Mouse (Mus musculus) stomach, postnatal 0 days (tissue): ENCODE measurements around the gene Dnmt3a. TPM values are rescaled to one million over a fixed set of nuclear protein-coding genes. Genes with fewer than 3 reads are reported as not detected.

ENCODE experiments used
- ATAC-seq: fragments of 200-750 bp; cut with Nextera tagmentation; 2 replicates; pipeline ENCODE4 v1.8.0; 2017; ENCODE audit not compliant: low FRiP score, low TSS enrichment
- DNase-seq: peaks from one replicate; pipeline ENCODE4 v3.0.0-alpha.2; 2016; ENCODE audit warnings: low spot score
- H3K27ac ChIP-seq: fragments of 300-500 bp; sonication (generic); replicated peaks from 2 replicates; pipeline ENCODE4 v1.5.1; 2014; ENCODE audit warnings: mild to moderate bottlenecking, control low read depth
- H3K27me3 ChIP-seq: fragments of 300-500 bp; sonication (generic); 2 replicates; pipeline ENCODE4 v1.6.1; 2014; ENCODE audit warnings: low read length; ENCODE audit not compliant: control insufficient read depth, insufficient read depth
- H3K36me3 ChIP-seq: fragments of 300-500 bp; sonication (generic); 2 replicates; pipeline ENCODE4 v1.6.1; 2014; ENCODE audit warnings: low read length, mixed read lengths; ENCODE audit not compliant: control insufficient read depth, insufficient read depth
- H3K4me1 ChIP-seq: fragments of 300-500 bp; sonication (generic); replicated peaks from 2 replicates; pipeline ENCODE4 v1.6.1; 2014; ENCODE audit warnings: antibody characterized with exemption; ENCODE audit not compliant: control insufficient read depth, insufficient read depth
- H3K4me2 ChIP-seq: fragments of 300-500 bp; sonication (generic); replicated peaks from 2 replicates; pipeline ENCODE4 v1.6.1; 2014; ENCODE audit warnings: low read depth, mild to moderate bottlenecking, control low read depth, moderate library complexity
- H3K4me3 ChIP-seq: fragments of 300-500 bp; sonication (generic); 2 replicates; pipeline ENCODE4 v1.5.1; 2014; ENCODE audit warnings: low read depth, low read length, control low read depth
- H3K9ac ChIP-seq: fragments of 300-500 bp; sonication (generic); 2 replicates; pipeline ENCODE4 v1.6.1; 2014; ENCODE audit warnings: mild to moderate bottlenecking, low read length, control low read depth, mixed read lengths
- H3K9me3 ChIP-seq: fragments of 300-500 bp; sonication (generic); 2 replicates; pipeline ENCODE4 v1.6.1; 2016; ENCODE audit warnings: low read length; ENCODE audit not compliant: control insufficient read depth
- CTCF ChIP-seq: IDR thresholded peaks from 2 replicates; pipeline ENCODE4 v1.5.1; 2016; ENCODE audit warnings: antibody characterized with exemption, low read depth, mild to moderate bottlenecking, moderate library complexity
- EP300 ChIP-seq: optimal IDR thresholded peaks from 2 replicates; pipeline ENCODE3; 2016; ENCODE audit warnings: antibody characterized with exemption
- WGBS: fragments of 180-500 bp; shearing (Covaris S2); extraction: QIAGEN DNeasy Blood & Tissue Kit; methylation state at CpG from one replicate; pipeline ENCODE4 v1.1.7; 2014; 5-methylcytosine and 5-hydroxymethylcytosine counted together
- polyA plus RNA-seq: library from polyadenylated mRNA; unstranded; fragments of >200 nt; fragmentation: Nextera tagmentation; extraction: Ambion mirVana; gene quantifications from 2 replicates; pipeline ENCODE4 v1.2.1, GENCODE M21; 2015

The Dnmt3a gene
- 29.7 and 44.0 TPM in 2 replicates for polyA plus RNA-seq

GRCm38 (mm10) chr12:3805852-3806251 is at the start of gene Dnmt3a:
Gene Dnmt3a (plus strand): TSS chr12:3806007.
- Histone ChIP-seq H3K36me3 (no peaks in the 10 kb centered on the region), H3K4me1 (peaks cover 22% of the 10 kb centered on the region), H3K9ac (peak within 1 kb of the TSS; percentile 87), H3K27me3 (no peaks in the 10 kb centered on the region), H3K4me2 (peak within 1 kb of the TSS; percentile 87), H3K27ac (peak within 1 kb of the TSS; percentile 95), H3K4me3 (peak within 1 kb of the TSS; percentile 79), H3K9me3 (no peaks in the 10 kb centered on the region)
- TF ChIP-seq EP300 (no peak), CTCF (no peak)
- 7% methylated on average over 4 of the region's 4 CpGs for WGBS
- DNase-seq (no peak), ATAC-seq (no peak)

- Histone ChIP-seq H3K9me3 (no peaks in the 10 kb centered on the region), H3K9ac (no peak overlapping the region), H3K27ac (no peak overlapping the region), H3K4me3 (no peak overlapping the region), H3K36me3 (no peaks in the 10 kb centered on the region), H3K27me3 (no peaks in the 10 kb centered on the region), H3K4me1 (no peaks in the 10 kb centered on the region), H3K4me2 (no peak overlapping the region)
- no peak for TF ChIP-seq CTCF
- TF ChIP-seq EP300, result no peak
- ATAC-seq (no peak), DNase-seq (no peak)
- WGBS, result 98% methylated on average over 3 of the region's 3 CpGs
These were observed 49.6 kb upstream of the Dnmt3a start for GRCm38 (mm10) chr12:3756216-3756615.

DNA sequence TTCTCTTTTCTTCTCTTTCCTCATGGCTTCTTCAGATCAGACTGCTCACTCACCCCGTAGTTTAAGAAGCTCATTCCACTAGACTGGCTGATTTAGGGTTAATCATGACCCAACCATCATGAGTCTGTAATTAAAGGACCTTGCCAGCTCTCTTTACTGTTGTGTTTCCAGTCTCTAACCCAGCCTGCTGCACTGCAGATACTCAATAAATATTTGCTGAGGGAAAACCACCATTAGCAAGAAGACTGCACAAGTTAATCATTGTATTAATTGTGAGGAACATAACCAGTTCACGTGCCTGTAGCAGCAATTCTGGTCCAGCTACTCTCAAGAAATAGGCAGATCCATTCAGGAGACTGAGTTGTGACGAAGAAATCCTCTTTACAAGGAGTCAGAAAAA is 47.7 kb upstream of the Dnmt3a start:
- TF ChIP-seq EP300 (no peak), CTCF (no peak)
- WGBS, result 58% methylated on average over 3 of the region's 3 CpGs
- Histone ChIP-seq H3K9ac (no peak overlapping the region), H3K4me3 (no peak overlapping the region), H3K4me1 (no peaks in the 10 kb centered on the region), H3K9me3 (no peaks in the 10 kb centered on the region), H3K36me3 (no peaks in the 10 kb centered on the region), H3K27me3 (no peaks in the 10 kb centered on the region), H3K27ac (0 out of 2 replicates have a peak overlapping the region, but pooled peaks have one; percentile 40), H3K4me2 (no peak overlapping the region)
- DNase-seq (peak; percentile 27), ATAC-seq (peak; percentile 78)

DNA sequence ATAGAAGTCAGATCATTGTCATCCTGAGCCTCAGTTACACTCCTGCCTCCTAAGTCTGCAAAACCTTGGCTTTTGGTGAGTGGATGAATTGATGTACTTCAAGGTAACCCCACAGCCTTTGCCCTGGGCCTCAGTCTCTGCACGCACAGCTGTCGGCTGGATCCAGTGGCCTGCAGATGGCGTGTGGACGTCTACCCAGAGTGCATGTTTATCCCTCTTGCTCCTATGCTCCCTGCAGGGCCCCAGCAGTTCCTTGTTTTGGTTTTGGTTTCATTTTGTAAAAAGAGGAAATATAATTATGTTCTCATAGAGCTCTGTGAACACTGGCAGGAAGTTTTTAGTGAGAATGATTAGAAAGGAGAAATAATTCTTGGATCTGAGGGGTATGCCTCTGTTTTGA is 46.4 kb upstream of the Dnmt3a start:
- Histone ChIP-seq H3K36me3 (no peaks in the 10 kb centered on the region), H3K27ac (peak overlapping the region; percentile 19; the same call in 1 of the 2 replicates), H3K4me3 (no peak overlapping the region), H3K4me1 (no peaks in the 10 kb centered on the region), H3K4me2 (no peak overlapping the region), H3K27me3 (no peaks in the 10 kb centered on the region), H3K9ac (no peak overlapping the region), H3K9me3 (no peaks in the 10 kb centered on the region)
- WGBS, result 11% methylated on average over 4 of the region's 4 CpGs
- DNase-seq (peak; percentile 80), ATAC-seq (peak; percentile 88)
- TF ChIP-seq EP300 (no peak), CTCF (peak; percentile 80)

GRCm38 (mm10) chr12:3760876-3761590 is 44.8 kb upstream of the Dnmt3a start:
- H3K27ac ChIP-seq, result no peak overlapping the region
- H3K9ac ChIP-seq, result no peak overlapping the region
- WGBS, result 65% methylated on average over 4 of the region's 4 CpGs
- no peak overlapping the region for H3K4me2 ChIP-seq
- no peaks in the 10 kb centered on the region for H3K4me1 ChIP-seq
- no peaks in the 10 kb centered on the region for H3K27me3 ChIP-seq
- no peaks in the 10 kb centered on the region for H3K9me3 ChIP-seq
- no peaks in the 10 kb centered on the region for H3K36me3 ChIP-seq
- TF ChIP-seq CTCF, result no peak
- TF ChIP-seq EP300, result no peak
- no peak overlapping the region for H3K4me3 ChIP-seq
- DNase-seq (no peak), ATAC-seq (no peak)

DNA sequence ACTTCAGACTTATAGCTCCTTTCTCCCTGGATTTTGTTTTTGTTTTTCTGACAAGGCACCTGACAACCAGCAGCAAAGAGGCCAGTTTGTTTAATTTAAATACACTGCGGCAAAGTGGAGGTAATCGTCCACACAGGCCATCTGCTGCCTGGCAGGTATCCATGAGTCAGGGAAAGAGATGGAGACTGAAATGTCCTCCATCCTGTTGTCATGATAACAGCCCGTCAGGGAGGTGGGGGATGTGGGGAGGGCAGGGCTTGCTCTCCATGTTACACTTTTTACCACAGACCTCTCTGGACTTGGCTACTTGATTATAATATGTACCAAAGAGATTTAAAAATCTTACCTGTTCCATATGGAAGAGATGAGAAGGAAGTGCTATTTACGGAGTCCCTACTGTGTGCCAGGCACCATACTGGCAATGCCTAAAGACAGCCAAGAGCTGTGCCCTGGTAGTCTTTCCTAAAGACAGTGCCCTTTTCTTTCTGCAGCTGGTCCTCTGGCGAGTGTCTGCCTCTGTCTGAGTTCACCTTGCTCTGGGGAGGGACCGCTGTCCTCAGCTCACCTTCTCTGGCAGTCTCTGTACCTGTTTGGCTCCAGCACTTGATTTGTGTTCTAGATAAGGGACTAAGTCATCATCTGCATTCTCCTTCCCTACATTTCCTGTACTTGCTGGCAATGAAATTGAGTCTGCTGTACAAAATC is 44.1 kb upstream of the Dnmt3a start:
- Histone ChIP-seq H3K9me3 (no peaks in the 10 kb centered on the region), H3K4me2 (no peak overlapping the region), H3K4me1 (no peaks in the 10 kb centered on the region), H3K27me3 (no peaks in the 10 kb centered on the region), H3K4me3 (no peak overlapping the region), H3K27ac (no peak overlapping the region), H3K36me3 (no peaks in the 10 kb centered on the region), H3K9ac (no peak overlapping the region)
- ATAC-seq (no peak), DNase-seq (no peak)
- TF ChIP-seq EP300 (no peak), CTCF (no peak)
- WGBS, result 56% methylated on average over 6 of the region's 6 CpGs
